Mouse (Mus musculus): ENCODE data around the gene Pcsk5. TPM values are rescaled to one million over a fixed set of nuclear protein-coding genes. Genes with fewer than 3 reads are reported as not detected.
A peak's percentile ranks its signal among the peaks of the same experiment; 100 is the strongest.

Pcsk5 gene
- polyA plus RNA-seq (2015; fragmentation: Nextera tagmentation; extraction: Ambion mirVana) = 7.1 and 7.2 TPM in 2 replicates

DNA sequence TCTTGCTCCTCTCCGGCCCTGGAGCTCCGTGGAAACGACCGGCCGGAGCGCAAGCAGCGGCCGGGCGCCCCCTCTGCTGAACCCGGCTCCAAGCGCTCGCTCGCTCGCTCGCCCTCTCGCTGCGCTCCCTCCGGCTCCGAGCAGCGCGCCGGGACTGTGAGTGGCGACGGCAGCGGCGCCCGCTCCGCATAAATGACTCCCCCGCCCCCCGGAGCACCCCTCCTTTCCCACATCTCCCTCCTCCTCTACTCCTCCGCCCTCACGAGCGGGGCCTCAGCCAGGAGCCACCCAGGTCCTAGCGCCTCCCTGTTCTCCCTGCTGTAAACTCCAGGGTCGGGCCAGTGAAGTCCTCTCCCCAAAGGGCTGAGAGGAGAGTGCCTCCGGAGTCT lies at the start of gene Pcsk5:
TSS of gene Pcsk5 (minus strand) at position 162 of the 389 bp plus-strand sequence.
- peak within 1 kb of the TSS; percentile 79 for H3K4me2 ChIP-seq
- ATAC-seq (ENCODE audit: low FRiP score) = peak; percentile 96
- peak within 1 kb of the TSS; percentile 79 for H3K9ac ChIP-seq
- no peaks in the 10 kb centered on the region for H3K36me3 ChIP-seq
- WGBS = 0% methylated on average over 28 of the region's 36 CpGs
- H3K27ac ChIP-seq = peak within 1 kb of the TSS; percentile 86
- peak within 1 kb of the TSS; percentile 77 for H3K4me3 ChIP-seq
- H3K4me1 ChIP-seq (replicated peaks) = peaks cover 25% of the 10 kb centered on the region
- peaks cover 25% of the 10 kb centered on the region for H3K27me3 ChIP-seq
- H3K9me3 ChIP-seq = no peaks in the 10 kb centered on the region

DNA sequence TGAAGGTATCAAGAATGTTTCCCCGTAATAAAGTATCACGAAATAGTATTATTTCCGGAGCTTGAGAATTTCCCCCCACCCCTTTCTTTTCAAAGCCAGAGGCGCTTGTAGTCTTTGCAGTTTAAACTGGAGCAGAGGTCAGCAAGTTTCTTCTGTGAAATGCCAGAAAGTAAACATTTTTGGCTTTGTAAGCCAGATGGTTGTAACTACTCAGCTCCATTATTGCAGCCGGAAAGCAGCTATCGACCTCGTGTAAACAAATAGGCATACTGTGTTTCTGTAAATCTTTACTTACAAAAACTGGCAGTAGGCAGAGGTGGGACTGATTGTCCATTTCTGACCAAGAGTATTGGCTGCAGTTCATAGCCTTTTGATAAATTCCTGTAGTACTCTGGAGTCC lies 38.4 kb upstream of the Pcsk5 start:
- ATAC-seq (ENCODE audit: low FRiP score) = no peak
- Histone ChIP-seq H3K9ac (no peak overlapping the region), H3K4me2 (no peak overlapping the region), H3K4me3 (no peak overlapping the region), H3K27me3 (no peaks in the 10 kb centered on the region), H3K9me3 (no peaks in the 10 kb centered on the region), H3K4me1 (replicated peaks) (no peaks in the 10 kb centered on the region), H3K36me3 (no peaks in the 10 kb centered on the region), H3K27ac (no peak overlapping the region)
- WGBS = 85% methylated on average over 7 of the region's 7 CpGs

DNA sequence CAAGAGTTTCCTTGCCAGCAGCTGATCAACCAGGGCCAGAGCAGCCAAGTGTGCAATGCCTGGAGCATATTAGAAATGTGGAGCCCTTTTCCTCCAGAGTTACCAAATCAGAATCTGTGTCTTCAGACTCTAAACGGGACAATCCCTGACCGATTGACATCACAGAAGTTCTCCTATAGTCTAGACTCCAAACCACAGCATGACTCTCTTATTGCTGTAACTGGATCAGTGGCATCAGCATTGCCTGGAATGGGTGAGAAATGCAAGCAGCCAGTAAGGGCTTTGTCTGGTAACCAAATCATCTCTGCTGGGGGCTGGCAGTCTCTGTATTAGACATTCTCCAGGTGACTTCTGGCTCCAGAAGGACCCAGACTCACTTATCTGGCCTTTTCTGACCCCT lies 37.0 kb upstream of the Pcsk5 start:
- no peak for ATAC-seq (ENCODE audit: low FRiP score)
- Histone ChIP-seq H3K4me2 (no peak overlapping the region), H3K9me3 (no peaks in the 10 kb centered on the region), H3K27ac (no peak overlapping the region), H3K4me3 (no peak overlapping the region), H3K9ac (no peak overlapping the region), H3K27me3 (no peaks in the 10 kb centered on the region), H3K36me3 (no peaks in the 10 kb centered on the region), H3K4me1 (replicated peaks) (no peaks in the 10 kb centered on the region)
- WGBS = 69% methylated on average over 2 of the region's 2 CpGs

DNA sequence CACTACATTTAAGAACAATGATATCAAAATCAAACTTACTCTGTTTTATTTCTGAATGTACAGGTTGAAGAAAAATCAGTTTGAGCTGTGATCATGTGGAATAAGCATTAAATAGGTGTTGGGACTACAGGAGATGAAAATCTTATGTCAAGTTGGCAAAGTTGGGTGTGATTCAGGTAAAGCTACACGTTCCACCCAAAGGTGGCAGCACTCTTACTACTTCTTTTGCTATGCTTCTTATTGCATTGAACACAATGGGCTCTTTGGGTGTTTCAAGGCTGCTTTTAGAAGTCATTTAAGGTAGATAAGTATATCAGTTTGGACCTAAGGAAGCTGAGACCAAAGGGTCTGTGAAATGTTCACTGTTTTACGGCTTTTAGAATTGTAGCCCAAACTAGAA lies 36.3 kb upstream of the Pcsk5 start:
- no peak overlapping the region for H3K9ac ChIP-seq
- H3K27ac ChIP-seq = no peak overlapping the region
- no peaks in the 10 kb centered on the region for H3K36me3 ChIP-seq
- 65% methylated on average over 2 of the region's 2 CpGs for WGBS
- H3K27me3 ChIP-seq = no peaks in the 10 kb centered on the region
- no peaks in the 10 kb centered on the region for H3K4me1 ChIP-seq (replicated peaks)
- H3K9me3 ChIP-seq = no peaks in the 10 kb centered on the region
- H3K4me2 ChIP-seq = no peak overlapping the region
- H3K4me3 ChIP-seq = no peak overlapping the region
- ATAC-seq (ENCODE audit: low FRiP score) = no peak

DNA sequence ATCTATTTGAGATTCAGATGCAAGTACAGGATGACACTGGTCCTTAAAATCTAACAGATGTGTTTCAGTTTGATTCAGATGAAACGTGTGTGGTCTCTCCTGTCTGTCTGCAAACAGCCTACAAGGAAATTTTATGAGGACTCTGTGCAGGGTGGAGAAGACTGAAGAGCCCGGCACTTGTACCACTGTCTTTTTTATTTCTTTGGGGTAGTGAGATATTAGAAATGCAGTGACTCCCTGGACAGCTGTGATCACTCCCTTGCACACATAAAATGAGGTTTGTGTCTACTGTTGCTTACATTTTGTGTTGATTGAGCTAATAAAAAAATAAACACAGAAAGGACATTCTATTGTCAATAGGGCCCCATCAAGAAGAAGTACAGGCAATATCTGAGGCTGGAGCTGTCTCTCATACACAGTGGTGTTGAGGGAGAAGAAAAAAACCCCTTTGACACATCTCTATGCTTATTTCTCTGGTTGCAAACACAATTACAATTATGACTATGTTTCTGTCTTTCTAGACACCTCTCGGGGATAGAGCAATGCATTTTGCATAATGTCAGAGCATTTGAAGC lies 29.0 kb upstream of the Pcsk5 start:
- H3K9ac ChIP-seq = no peak overlapping the region
- H3K27ac ChIP-seq = no peak overlapping the region
- 83% methylated on average over 3 of the region's 3 CpGs for WGBS

DNA sequence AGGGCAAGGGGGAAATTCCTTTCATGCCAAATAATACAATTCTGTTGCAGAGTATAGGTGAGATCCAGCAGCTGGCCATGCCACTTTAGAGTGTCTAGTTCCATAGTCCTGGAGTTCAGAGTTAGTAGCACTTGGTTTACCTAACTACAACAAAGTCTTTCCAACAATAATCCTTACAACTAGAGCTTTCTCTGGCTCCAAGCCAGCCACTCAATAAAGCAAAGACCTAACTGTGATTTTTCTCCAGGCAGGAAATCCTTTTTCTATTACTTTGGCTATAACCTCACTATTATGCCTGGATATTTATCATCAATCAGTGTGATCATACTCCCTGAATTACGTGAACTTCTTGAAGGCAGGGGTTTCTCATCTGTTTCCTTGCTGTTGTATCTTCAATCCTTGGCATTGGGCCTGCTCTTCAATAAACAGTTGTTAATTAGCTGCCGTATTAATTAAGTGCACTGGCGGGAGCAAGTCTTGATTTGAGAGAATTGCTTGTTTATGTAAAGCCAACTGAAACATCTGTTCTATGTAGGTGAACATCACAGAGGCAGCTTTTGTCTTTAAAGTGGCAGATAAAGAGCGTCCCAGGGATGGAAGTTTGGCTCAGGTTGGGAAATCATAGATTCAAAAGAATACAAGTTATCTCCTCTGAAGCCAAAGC lies 23.1 kb upstream of the Pcsk5 start:
- H3K9ac ChIP-seq = no peak overlapping the region
- H3K4me2 ChIP-seq = no peak overlapping the region
- no peaks in the 10 kb centered on the region for H3K27me3 ChIP-seq
- no peaks in the 10 kb centered on the region for H3K4me1 ChIP-seq (replicated peaks)
- no peaks in the 10 kb centered on the region for H3K9me3 ChIP-seq
- H3K4me3 ChIP-seq = no peak overlapping the region
- 66% methylated on average over 4 of the region's 4 CpGs for WGBS
- no peak for ATAC-seq (ENCODE audit: low FRiP score)
- H3K27ac ChIP-seq = no peak overlapping the region
- H3K36me3 ChIP-seq = no peaks in the 10 kb centered on the region

More for the DNA sequence above, 29.0 kb upstream of the Pcsk5 start:
- no peaks in the 10 kb centered on the region for H3K4me1 ChIP-seq (replicated peaks)
- no peaks in the 10 kb centered on the region for H3K27me3 ChIP-seq
- H3K4me3 ChIP-seq = no peak overlapping the region
- H3K9me3 ChIP-seq = no peaks in the 10 kb centered on the region
- ATAC-seq (ENCODE audit: low FRiP score) = no peak
- H3K36me3 ChIP-seq = no peaks in the 10 kb centered on the region
- H3K4me2 ChIP-seq = no peak overlapping the region

DNA sequence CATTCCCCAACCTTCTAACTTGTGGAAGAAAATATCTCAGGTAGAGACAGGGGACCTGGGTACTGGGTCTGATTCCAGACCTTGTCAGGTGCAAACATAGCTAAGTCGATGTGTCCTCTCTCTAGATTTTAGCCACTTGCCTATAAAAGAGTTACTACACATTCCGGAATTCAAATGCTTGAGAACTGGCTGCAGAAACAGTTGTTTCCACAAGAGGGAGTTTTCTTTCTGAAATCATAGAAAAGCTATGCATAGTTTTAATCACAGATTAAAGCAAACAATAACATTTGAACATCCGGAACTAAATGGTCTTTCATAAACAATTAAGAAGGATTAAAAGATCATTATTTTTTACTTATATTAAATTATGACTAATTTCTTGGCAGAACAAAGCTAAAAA lies 19.3 kb upstream of the Pcsk5 start:
- H3K4me2 ChIP-seq = no peak overlapping the region
- H3K4me3 ChIP-seq = no peak overlapping the region
- H3K9ac ChIP-seq = no peak overlapping the region
- H3K36me3 ChIP-seq = no peaks in the 10 kb centered on the region
- H3K9me3 ChIP-seq = no peaks in the 10 kb centered on the region
- H3K27ac ChIP-seq = no peak overlapping the region
- H3K4me1 ChIP-seq (replicated peaks) = no peaks in the 10 kb centered on the region
- WGBS = 64% methylated on average over 3 of the region's 3 CpGs
- ATAC-seq (ENCODE audit: low FRiP score) = no peak
- no peaks in the 10 kb centered on the region for H3K27me3 ChIP-seq

DNA sequence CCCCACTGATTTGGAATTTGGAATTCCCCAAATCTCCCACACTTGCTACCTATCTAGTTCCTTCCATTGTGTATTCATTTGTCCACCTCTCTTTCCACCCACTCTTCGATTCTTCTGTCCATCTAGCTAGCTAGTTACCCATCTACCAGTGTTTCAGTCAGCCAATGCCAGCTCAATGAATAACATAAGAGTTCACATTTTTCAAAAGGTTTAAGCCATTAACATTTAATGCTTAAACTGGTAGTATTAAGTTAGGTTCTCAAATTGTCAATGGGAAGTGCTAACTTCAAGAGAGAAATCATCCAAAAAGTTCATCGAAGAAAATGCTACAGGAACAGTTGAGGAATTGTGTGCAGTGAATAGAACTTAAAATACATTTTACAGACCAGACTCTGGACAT lies 11.0 kb upstream of the Pcsk5 start:
- 89% methylated on average over 2 of the region's 2 CpGs for WGBS
- Histone ChIP-seq H3K4me2 (no peak overlapping the region), H3K27me3 (no peaks in the 10 kb centered on the region), H3K27ac (no peak overlapping the region), H3K9ac (no peak overlapping the region), H3K4me3 (no peak overlapping the region), H3K36me3 (no peaks in the 10 kb centered on the region), H3K4me1 (replicated peaks) (no peaks in the 10 kb centered on the region), H3K9me3 (no peaks in the 10 kb centered on the region)
- no peak for ATAC-seq (ENCODE audit: low FRiP score)

DNA sequence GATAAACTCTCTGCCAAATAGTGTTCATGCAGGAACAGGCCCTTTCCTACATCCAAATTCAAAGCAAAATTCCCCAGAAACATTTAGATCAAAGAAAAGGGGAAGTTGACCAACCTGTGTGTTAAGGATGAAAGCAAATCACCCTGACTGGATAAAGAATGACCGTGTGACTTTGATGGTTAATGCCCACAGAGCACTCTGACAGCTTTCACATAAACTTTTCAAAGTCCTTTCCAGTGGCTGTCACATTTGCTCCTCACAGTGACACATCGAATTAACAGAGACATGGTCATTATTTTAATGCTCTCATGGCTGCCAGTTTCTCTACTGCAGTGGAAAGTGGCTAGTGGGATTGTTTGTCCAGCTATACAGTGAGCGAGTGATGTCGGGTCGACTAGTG lies 8.5 kb upstream of the Pcsk5 start:
- Histone ChIP-seq H3K4me2 (no peak overlapping the region), H3K36me3 (no peaks in the 10 kb centered on the region), H3K9me3 (no peaks in the 10 kb centered on the region), H3K27me3 (no peaks in the 10 kb centered on the region), H3K4me1 (replicated peaks) (no peaks in the 10 kb centered on the region), H3K9ac (no peak overlapping the region), H3K27ac (no peak overlapping the region), H3K4me3 (no peak overlapping the region)
- 66% methylated on average over 5 of the region's 5 CpGs for WGBS
- no peak for ATAC-seq (ENCODE audit: low FRiP score)

DNA sequence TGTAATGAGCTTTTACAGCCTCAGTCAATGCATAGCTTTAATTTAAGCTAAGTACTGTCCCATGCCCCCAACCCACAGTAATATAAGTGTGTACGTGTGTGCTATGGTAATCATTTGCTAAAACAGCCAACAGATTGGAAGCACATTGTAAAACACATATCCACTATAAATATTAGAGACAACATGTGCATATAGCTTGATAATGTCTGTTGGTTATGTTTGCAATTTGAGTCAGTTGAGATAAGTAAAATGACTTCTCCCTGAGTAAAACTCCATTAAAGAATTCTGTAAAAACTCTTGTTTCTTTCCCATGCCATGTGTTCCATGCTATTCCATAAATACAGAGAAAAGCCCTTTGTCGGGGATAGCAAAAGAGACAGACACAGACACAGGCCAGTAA lies 4.2 kb upstream of the Pcsk5 start:
- no peak for ATAC-seq (ENCODE audit: low FRiP score)
- no peaks in the 10 kb centered on the region for H3K36me3 ChIP-seq
- 0 out of 2 replicates have a peak, but pooled peaks cover 5% of the 10 kb centered on the region for H3K27me3 ChIP-seq
- 89% methylated on average over 2 of the region's 2 CpGs for WGBS
- no peaks in the 10 kb centered on the region for H3K9me3 ChIP-seq
- H3K4me1 ChIP-seq (replicated peaks) = peaks cover 9% of the 10 kb centered on the region
- H3K9ac ChIP-seq = no peak overlapping the region
- H3K4me3 ChIP-seq = no peak overlapping the region
- no peak overlapping the region for H3K4me2 ChIP-seq
- no peak overlapping the region for H3K27ac ChIP-seq

DNA sequence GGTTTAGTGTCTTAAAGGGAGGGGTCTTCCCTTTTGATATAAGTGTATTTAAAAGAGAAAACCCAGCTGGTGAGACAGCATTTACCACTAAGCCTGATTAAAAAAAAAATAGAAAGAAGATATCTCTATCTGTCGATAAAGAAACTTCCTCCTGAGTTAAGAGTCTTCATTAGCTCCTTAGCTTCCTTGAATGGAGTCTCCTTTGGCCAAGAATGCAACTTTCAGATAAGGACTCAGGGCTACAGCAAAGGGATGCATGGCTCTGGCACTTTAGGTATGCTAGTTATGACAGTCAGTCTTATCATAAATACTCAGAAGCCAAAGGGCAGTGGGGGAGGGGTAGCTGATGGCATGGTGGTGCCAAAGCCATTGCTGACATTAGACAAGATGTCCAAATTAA lies 2.4 kb upstream of the Pcsk5 start:
- Histone ChIP-seq H3K27me3 (peaks cover 20% of the 10 kb centered on the region), H3K36me3 (no peaks in the 10 kb centered on the region), H3K4me3 (no peak overlapping the region), H3K9ac (no peak overlapping the region), H3K4me2 (no peak overlapping the region), H3K27ac (no peak overlapping the region), H3K4me1 (replicated peaks) (peaks cover 25% of the 10 kb centered on the region), H3K9me3 (no peaks in the 10 kb centered on the region)
- WGBS = 83% methylated on average over 1 of the region's 1 CpGs
- no peak for ATAC-seq (ENCODE audit: low FRiP score)

DNA sequence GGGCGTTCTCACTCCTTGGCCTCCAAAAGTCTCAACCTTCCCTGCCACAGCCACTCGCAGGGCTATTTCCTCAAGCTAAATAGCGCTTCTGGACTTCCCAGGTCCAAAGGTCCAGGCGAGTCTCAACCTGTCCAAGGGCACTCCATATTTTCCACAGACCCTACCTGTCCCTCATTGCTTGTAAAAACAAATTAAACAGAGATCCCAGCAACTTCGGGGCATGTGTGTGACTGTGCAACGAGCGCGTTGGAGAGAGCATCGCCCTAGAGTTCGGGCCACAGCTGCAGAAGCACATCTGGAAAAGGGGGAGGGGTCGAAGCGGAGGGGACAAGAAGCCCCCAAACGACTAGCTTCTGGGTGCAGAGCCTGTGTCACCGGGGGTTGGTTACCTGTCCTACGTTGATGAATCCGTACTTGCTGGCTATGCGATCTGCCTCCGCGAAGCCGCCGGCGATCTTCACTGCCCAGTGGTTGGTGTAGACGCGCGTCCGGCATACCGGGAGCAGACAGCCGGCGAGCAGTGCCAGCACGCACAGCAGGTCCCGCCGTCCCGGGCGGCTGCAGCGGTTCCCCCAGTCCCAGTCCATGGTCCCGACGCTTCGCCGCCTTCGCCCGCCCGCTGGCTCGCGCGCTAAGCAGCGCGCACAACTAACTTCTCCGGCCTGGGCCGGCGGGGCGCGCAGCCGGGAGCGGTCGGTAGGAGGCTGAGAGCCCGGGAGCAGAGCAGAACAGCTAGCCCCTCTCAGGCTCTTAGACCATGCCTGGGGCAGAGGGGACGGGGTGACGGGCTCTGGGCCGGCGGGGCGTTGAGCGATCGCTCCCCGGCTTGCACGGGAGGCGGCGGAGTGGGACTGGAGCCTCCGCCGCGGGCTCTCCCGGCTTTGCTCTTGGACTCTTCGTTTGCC lies 614 bp downstream of the Pcsk5 start:
- Histone ChIP-seq H3K4me1 (replicated peaks) (peaks cover 25% of the 10 kb centered on the region), H3K27me3 (peaks cover 25% of the 10 kb centered on the region), H3K9me3 (no peaks in the 10 kb centered on the region), H3K4me3 (peak overlapping the region; percentile 77), H3K9ac (peak overlapping the region; percentile 79), H3K27ac (peak overlapping the region; percentile 86), H3K4me2 (peak overlapping the region; percentile 79), H3K36me3 (no peaks in the 10 kb centered on the region)
- under 1% methylated on average over 52 of the region's 72 CpGs for WGBS
- peak; percentile 91 for ATAC-seq (ENCODE audit: low FRiP score)

Measured in hindbrain, embryonic 13.5 days (tissue).